ENCODE assay signal across 21 mouse cellular contexts in the genomic region with DNA sequence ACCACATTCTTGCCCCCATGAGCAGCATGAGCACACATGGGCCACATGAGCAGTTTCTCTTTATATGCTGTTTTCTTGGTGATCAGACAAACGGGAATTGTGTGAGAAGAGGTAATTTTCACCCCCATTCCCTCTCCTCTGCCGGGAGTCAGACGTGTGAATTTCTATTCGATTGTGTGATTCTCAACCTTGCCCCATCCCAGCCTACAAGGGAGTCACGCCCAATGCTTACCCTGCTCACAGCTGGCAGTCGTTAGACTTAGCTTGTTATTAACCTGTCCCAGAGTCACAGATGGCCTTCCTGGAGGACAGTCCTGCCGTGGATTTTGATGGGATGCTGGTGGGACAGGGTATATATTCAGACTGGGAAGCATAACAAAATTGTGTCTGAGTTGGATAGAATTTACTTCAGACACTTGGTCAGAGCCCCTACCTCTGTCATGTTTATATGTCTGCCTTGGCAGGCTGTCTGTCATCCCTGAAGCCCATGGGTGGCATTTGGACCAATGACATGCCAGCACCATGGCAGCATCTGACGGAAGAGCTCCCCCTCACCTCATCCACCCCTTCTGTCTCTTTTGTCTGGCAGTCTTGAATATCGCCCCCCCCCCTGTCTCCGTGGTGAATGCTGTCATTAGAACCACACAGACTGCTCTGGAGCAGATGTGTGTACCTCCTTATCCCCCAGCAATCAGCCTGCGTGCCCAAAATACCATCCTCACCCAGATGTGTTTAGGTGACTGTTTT.
DNase-seq lines count a peak whose midpoint lies in the region; ATAC-seq and TF ChIP-seq lines count a peak whose summit lies in the region.
"Had no signal": no experiment of that assay in that cellular context is flagged by ENCODE, and none has a peak within 500 bp of the region (broad histone marks: within the 10 kb centered on the region; RNA-seq: fewer than 3 reads in every experiment).

No protein-coding gene starts in this region.

- no peak overlapping the region for H3K4me2 ChIP-seq in hindbrain, postnatal 0 days (ENCODE audit: low read depth, low read length)
- no peak overlapping the region for H3K4me2 ChIP-seq in midbrain, embryonic 14.5 days (ENCODE audit: low read length)
- H3K4me2 ChIP-seq in forebrain, embryonic 15.5 days (replicated peaks) = no peak overlapping the region
- H3K4me2 ChIP-seq in neural tube, embryonic 13.5 days = peak overlapping the region; percentile 24
- H3K4me2 ChIP-seq: kidney, embryonic 15.5 days; limb, embryonic 12.5 days; stomach, embryonic 15.5 days had no signal

- 67% methylated on average over 11 of the region's 11 CpGs for WGBS in hindbrain, embryonic 10.5 days
- 39% methylated on average over 11 of the region's 11 CpGs for WGBS in hindbrain, postnatal 0 days
- WGBS in midbrain, embryonic 14.5 days = 54% methylated on average over 11 of the region's 11 CpGs
- WGBS in midbrain, embryonic 10.5 days = 73% methylated on average over 11 of the region's 11 CpGs
- WGBS in forebrain, embryonic 15.5 days = 30% methylated on average over 11 of the region's 11 CpGs
- 32% methylated on average over 11 of the region's 11 CpGs for WGBS in neural tube, embryonic 13.5 days

- no peaks in the 10 kb centered on the region for H3K27me3 ChIP-seq in hindbrain, embryonic 10.5 days (ENCODE audit: insufficient read depth, poor library complexity, severe bottlenecking)
- H3K27me3 ChIP-seq in hindbrain, postnatal 0 days (ENCODE audit: insufficient read depth, low read length) = no peaks in the 10 kb centered on the region
- no peaks in the 10 kb centered on the region for H3K27me3 ChIP-seq in midbrain, embryonic 14.5 days (ENCODE audit: control insufficient read depth, insufficient read depth, low read length)
- no peaks in the 10 kb centered on the region for H3K27me3 ChIP-seq in midbrain, embryonic 10.5 days (ENCODE audit: low read depth, poor library complexity, severe bottlenecking)
- no peaks in the 10 kb centered on the region for H3K27me3 ChIP-seq in forebrain, embryonic 15.5 days
- no peaks in the 10 kb centered on the region for H3K27me3 ChIP-seq in neural tube, embryonic 13.5 days
- H3K27me3 ChIP-seq: kidney, embryonic 15.5 days; limb, embryonic 12.5 days; Patski; stomach, embryonic 15.5 days had no signal

- no peak for TF ChIP-seq CTCF in hindbrain, postnatal 0 days (IDR thresholded peaks at IDR 0.05; ENCODE audit: low read depth)

- peaks cover 33% of the 10 kb centered on the region for H3K4me1 ChIP-seq in hindbrain, embryonic 10.5 days (replicated peaks)
- peaks cover 14% of the 10 kb centered on the region for H3K4me1 ChIP-seq in hindbrain, postnatal 0 days (ENCODE audit: insufficient read depth, low read length)
- H3K4me1 ChIP-seq in midbrain, embryonic 14.5 days (ENCODE audit: control insufficient read depth, insufficient read depth, low read length) = peaks cover 46% of the 10 kb centered on the region
- peaks cover 9% of the 10 kb centered on the region; the same call in 1 of the 2 replicates for H3K4me1 ChIP-seq in midbrain, embryonic 10.5 days
- H3K4me1 ChIP-seq in forebrain, embryonic 15.5 days = peaks cover 41% of the 10 kb centered on the region
- peaks cover 75% of the 10 kb centered on the region for H3K4me1 ChIP-seq in neural tube, embryonic 13.5 days (replicated peaks)
- H3K4me1 ChIP-seq: stomach, embryonic 15.5 days had no signal

- no peak overlapping the region for H3K4me3 ChIP-seq in hindbrain, embryonic 10.5 days
- no peak overlapping the region for H3K4me3 ChIP-seq in hindbrain, postnatal 0 days (ENCODE audit: low read length)
- no peak overlapping the region for H3K4me3 ChIP-seq in midbrain, embryonic 14.5 days (replicated peaks; ENCODE audit: low read depth, low read length)
- H3K4me3 ChIP-seq in midbrain, embryonic 10.5 days = no peak overlapping the region
- H3K4me3 ChIP-seq in forebrain, embryonic 15.5 days = no peak overlapping the region
- H3K4me3 ChIP-seq in neural tube, embryonic 13.5 days = no peak overlapping the region
- H3K4me3 ChIP-seq: kidney, embryonic 15.5 days; left cerebral cortex, adult 2 months; limb, embryonic 12.5 days; stomach, embryonic 15.5 days had no signal

- H3K36me3 ChIP-seq in hindbrain, embryonic 10.5 days = no peaks in the 10 kb centered on the region
- H3K36me3 ChIP-seq in hindbrain, postnatal 0 days (ENCODE audit: insufficient read depth, low read length) = no peaks in the 10 kb centered on the region
- H3K36me3 ChIP-seq in midbrain, embryonic 14.5 days (ENCODE audit: control insufficient read depth, insufficient read depth, low read length) = 0 out of 2 replicates have a peak, but pooled peaks cover 2% of the 10 kb centered on the region
- no peaks in the 10 kb centered on the region for H3K36me3 ChIP-seq in midbrain, embryonic 10.5 days
- H3K36me3 ChIP-seq in forebrain, embryonic 15.5 days = no peaks in the 10 kb centered on the region
- H3K36me3 ChIP-seq in neural tube, embryonic 13.5 days = no peaks in the 10 kb centered on the region
- H3K36me3 ChIP-seq: kidney, embryonic 15.5 days; limb, embryonic 12.5 days; stomach, embryonic 15.5 days had no signal

- H3K9me3 ChIP-seq in hindbrain, embryonic 10.5 days = no peaks in the 10 kb centered on the region
- H3K9me3 ChIP-seq in hindbrain, postnatal 0 days (ENCODE audit: low read length) = no peaks in the 10 kb centered on the region
- no peaks in the 10 kb centered on the region for H3K9me3 ChIP-seq in midbrain, embryonic 14.5 days (ENCODE audit: control insufficient read depth, low read length)
- no peaks in the 10 kb centered on the region for H3K9me3 ChIP-seq in midbrain, embryonic 10.5 days (replicated peaks)
- no peaks in the 10 kb centered on the region for H3K9me3 ChIP-seq in forebrain, embryonic 15.5 days
- no peaks in the 10 kb centered on the region for H3K9me3 ChIP-seq in neural tube, embryonic 13.5 days
- H3K9me3 ChIP-seq: kidney, embryonic 15.5 days; limb, embryonic 12.5 days; stomach, embryonic 15.5 days had no signal

- ATAC-seq in hindbrain, postnatal 0 days = no peak
- 0 out of 2 replicates have a peak, but pooled peaks have one; percentile 31 for ATAC-seq in midbrain, embryonic 14.5 days (ENCODE audit: low FRiP score, low TSS enrichment)
- peak; percentile 59 for ATAC-seq in forebrain, embryonic 15.5 days (replicated peaks)
- ATAC-seq in neural tube, embryonic 13.5 days (ENCODE audit: low read depth) = peak; percentile 58
- ATAC-seq: activated CD4-positive, CD25-positive, alpha-beta regulatory T cell, adult 4 months; Patski had no signal

- no peak for DNase-seq in hindbrain, embryonic 10.5 days (ENCODE audit: low spot score)
- DNase-seq in hindbrain, postnatal 0 days (ENCODE audit: low spot score) = no peak
- no peak for DNase-seq in midbrain, embryonic 14.5 days
- DNase-seq in midbrain, embryonic 10.5 days (ENCODE audit: low spot score) = no peak
- no peak for DNase-seq in adrenal gland, adult 8-10 months
- DNase-seq in urinary bladder, postnatal 14 days (ENCODE audit: low spot score) = no peak
- DNase-seq: adrenal gland, postnatal 36 days; cerebellum, adult 8-10 months; gastrocnemius, postnatal 14 days; heart, postnatal 10 days; right cerebral cortex, adult 18-20 months; spleen, adult 18-20 months had no signal

- no peak overlapping the region for H3K9ac ChIP-seq in hindbrain, postnatal 0 days (replicated peaks; ENCODE audit: low read length)
- no peak overlapping the region for H3K9ac ChIP-seq in midbrain, embryonic 14.5 days (replicated peaks; ENCODE audit: low read length)
- H3K9ac ChIP-seq in forebrain, embryonic 15.5 days (replicated peaks) = no peak overlapping the region
- H3K9ac ChIP-seq in neural tube, embryonic 13.5 days = no peak overlapping the region
- H3K9ac ChIP-seq: kidney, embryonic 15.5 days; limb, embryonic 12.5 days; liver, embryonic 14.5 days; stomach, embryonic 15.5 days had no signal

- peak overlapping the region; percentile 29; the same call in 1 of the 2 replicates for H3K27ac ChIP-seq in hindbrain, embryonic 10.5 days
- H3K27ac ChIP-seq in hindbrain, postnatal 0 days = no peak overlapping the region
- peak overlapping the region; percentile 55 for H3K27ac ChIP-seq in midbrain, embryonic 14.5 days (replicated peaks; ENCODE audit: low read depth, low read length)
- H3K27ac ChIP-seq in midbrain, embryonic 10.5 days (replicated peaks) = no peak overlapping the region
- peak overlapping the region; percentile 64 for H3K27ac ChIP-seq in forebrain, embryonic 15.5 days (replicated peaks)
- peak overlapping the region; percentile 79 for H3K27ac ChIP-seq in neural tube, embryonic 13.5 days (replicated peaks)
- H3K27ac ChIP-seq: kidney, embryonic 15.5 days; left cerebral cortex, adult 2 months; limb, embryonic 12.5 days; liver, embryonic 14.5 days; stomach, embryonic 15.5 days had no signal

Comparison
In these comparisons a context has a peak if more than half of its experiments do, and no peak if none do; other contexts are left out.
1. H3K27ac ChIP-seq: peak in hindbrain, embryonic 10.5 days (single experiment), midbrain, embryonic 14.5 days (single experiment), forebrain, embryonic 15.5 days (single experiment) and neural tube, embryonic 13.5 days (single experiment); none in hindbrain, postnatal 0 days (single experiment) and midbrain, embryonic 10.5 days (single experiment).